In genomic region chr5:5587686-5588085, GRCm38 (mm10) we compare ENCODE assay signal across 27 mouse cellular contexts. TPM values are rescaled to one million over a fixed set of nuclear protein-coding genes. Genes with fewer than 3 reads are reported as not detected.
DNase-seq lines count a peak whose midpoint lies in the region; TF ChIP-seq lines count a peak whose summit lies in the region.
"Had no signal": no experiment of that assay in that cellular context is flagged by ENCODE, and none has a peak within 500 bp of the region (broad histone marks: within the 10 kb centered on the region; RNA-seq: fewer than 3 reads in every experiment).

No protein-coding gene starts in this region.

- H3K9me3 ChIP-seq in E14TG2a.4 (ENCODE audit: low read length), result no peaks in the 10 kb centered on the region
- no peaks in the 10 kb centered on the region for H3K9me3 ChIP-seq in hindbrain, embryonic 10.5 days
- H3K9me3 ChIP-seq: embryonic facial prominence, embryonic 13.5 days; embryonic facial prominence, embryonic 15.5 days; forebrain, embryonic 10.5 days; forebrain, embryonic 12.5 days had no signal

- no peaks in the 10 kb centered on the region for H3K36me3 ChIP-seq in E14TG2a.4 (ENCODE audit: insufficient read depth, low read length)
- no peaks in the 10 kb centered on the region for H3K36me3 ChIP-seq in hindbrain, embryonic 10.5 days
- H3K36me3 ChIP-seq: embryonic facial prominence, embryonic 13.5 days; embryonic facial prominence, embryonic 15.5 days; forebrain, embryonic 10.5 days; forebrain, embryonic 12.5 days had no signal

- H3K4me1 ChIP-seq in E14TG2a.4 (replicated peaks; ENCODE audit: low read depth, low read length), result no peaks in the 10 kb centered on the region
- no peaks in the 10 kb centered on the region for H3K4me1 ChIP-seq in hindbrain, embryonic 10.5 days (replicated peaks)
- H3K4me1 ChIP-seq: embryonic facial prominence, embryonic 13.5 days; embryonic facial prominence, embryonic 15.5 days; forebrain, embryonic 10.5 days; forebrain, embryonic 12.5 days had no signal

- TF ChIP-seq CTCF in E14TG2a.4 (conservative IDR thresholded peaks at IDR 0.05; ENCODE audit: low read length), result peak; percentile 55

- DNase-seq in ES-CJ7 (ENCODE audit: low read depth, low spot score) (peak; percentile 17), R1 (ENCODE audit: low read depth, low spot score) (peak; percentile 54)
- DNase-seq in adrenal gland, adult 2 months, result no peak
- DNase-seq in kidney, adult 11 months, result no peak
- no peak for DNase-seq in hindbrain, embryonic 10.5 days (ENCODE audit: low spot score)
- DNase-seq: adrenal gland, postnatal 10 days; adrenal gland, postnatal 25 days; B cell, adult 2 months; cerebellum, adult 11 months; cerebellum, adult 18-20 months; cerebellum, adult 8-10 months; cerebellum, adult 9-11 months; cerebellum, postnatal 14 days; cerebellum, postnatal 36 days; embryo, embryonic 11 days had no signal

- H3K4me3 ChIP-seq in E14TG2a.4 (replicated peaks; ENCODE audit: low read length), result no peak overlapping the region
- no peak overlapping the region for H3K4me3 ChIP-seq in hindbrain, embryonic 10.5 days
- H3K4me3 ChIP-seq: embryonic facial prominence, embryonic 13.5 days; embryonic facial prominence, embryonic 15.5 days; erythroblast, embryonic 14.5 days; forebrain, embryonic 10.5 days; forebrain, embryonic 12.5 days had no signal

- 85% methylated on average over 3 of the region's 3 CpGs for WGBS in hindbrain, embryonic 10.5 days

- H3K27ac ChIP-seq in hindbrain, embryonic 10.5 days, result no peak overlapping the region
- H3K27ac ChIP-seq: embryonic facial prominence, embryonic 13.5 days; embryonic facial prominence, embryonic 15.5 days; forebrain, embryonic 10.5 days; forebrain, embryonic 12.5 days had no signal

- H3K27me3 ChIP-seq in E14TG2a.4 (ENCODE audit: insufficient read depth, low read length), result 0 out of 2 replicates have a peak, but pooled peaks cover 2% of the 10 kb centered on the region
- H3K27me3 ChIP-seq in hindbrain, embryonic 10.5 days (ENCODE audit: insufficient read depth, poor library complexity, severe bottlenecking), result no peaks in the 10 kb centered on the region
- H3K27me3 ChIP-seq: CH12.LX; embryonic facial prominence, embryonic 13.5 days; embryonic facial prominence, embryonic 15.5 days; forebrain, embryonic 12.5 days had no signal

RNA-seq across cellular contexts. Expression of gene Gm8773, which starts 14.1 kb away (rescaled TPM):
- not detected for total RNA-seq in adrenal gland, adult 2 months (2021)
- polyA plus RNA-seq in adrenal gland, adult 2 months (2012; rRNA removed), result not detected in 2 replicates
- polyA plus RNA-seq in hindbrain, embryonic 10.5 days (2016; fragmentation: Nextera tagmentation; extraction: Ambion mirVana), result 3.6 and 4.0 TPM in 2 replicates
- total RNA-seq: adrenal gland, adult 18-20 months; adrenal gland, postnatal 25 days; common myeloid progenitor, adult 5-6 weeks; MEL had no signal
- polyA plus RNA-seq: activated CD4-positive, CD25-positive, alpha-beta regulatory T cell, adult 4 months; CD4-positive, CD25-positive, alpha-beta regulatory T cell, adult 4 months; erythroblast, embryonic 14.5 days had no signal

RNA-seq across cellular contexts. Expression of gene Gtpbp10, which starts 28.3 kb away (rescaled TPM):
- total RNA-seq in adrenal gland, adult 2 months (2021), result 10 to 100 TPM; 11.1 to 13.4 TPM
- 0.33 and 0.94 TPM in 2 replicates for polyA plus RNA-seq in adrenal gland, adult 2 months (2012; rRNA removed)
- polyA plus RNA-seq in hindbrain, embryonic 10.5 days (2016; fragmentation: Nextera tagmentation; extraction: Ambion mirVana), result 23.6 and 32.4 TPM in 2 replicates
- total RNA-seq: CH12.LX, MEL had no signal

Comparison
In these comparisons a context has a peak if more than half of its experiments do, and no peak if none do; other contexts are left out.
1. DNase-seq: peak in ES-CJ7 (single experiment) and R1 (single experiment); none in adrenal gland, adult 2 months (single experiment), kidney, adult 11 months (single experiment) and hindbrain, embryonic 10.5 days (single experiment).
2. RNA of gene Gtpbp10, which starts 28.3 kb away (polyA plus RNA-seq): 23.6 to 32.4 TPM in hindbrain, embryonic 10.5 days; 0.33 to 0.94 TPM in adrenal gland, adult 2 months; every median in the first group is over 10 times any median in the second.